Mouse (Mus musculus): ENCODE results near the gene Rbm4. TPM values are rescaled to one million over a fixed set of nuclear protein-coding genes. Genes with fewer than 3 reads are reported as not detected.

Gene Rbm4
- polyA plus RNA-seq, 1 experiment: 34.6 TPM

DNA sequence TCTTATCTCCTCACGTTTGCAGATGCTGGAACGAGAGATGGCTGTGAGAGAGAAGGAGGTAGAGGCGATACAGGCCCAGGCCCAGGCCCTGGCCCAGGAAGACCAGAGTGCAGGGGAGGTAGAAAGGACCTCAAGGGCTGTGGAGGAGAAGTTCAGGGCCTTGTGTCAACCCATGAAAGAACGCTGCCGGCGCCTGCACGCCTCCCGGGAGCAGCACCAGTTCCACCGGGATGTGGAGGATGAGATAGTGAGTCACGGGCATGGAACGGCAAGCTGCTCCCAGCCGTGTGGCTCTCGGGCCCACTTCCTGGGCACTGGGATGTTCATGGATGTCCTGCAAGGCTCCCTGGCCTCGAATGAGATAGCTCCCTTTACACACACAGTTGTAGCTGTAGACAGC, 49.7 kb downstream of the Rbm4 start:
- Histone ChIP-seq H3K27me3 (ENCODE audit: control insufficient read depth, insufficient read depth, low read length) (no peaks in the 10 kb centered on the region), H3K27ac (ENCODE audit: insufficient read depth, low read length) (no peak overlapping the region), H3K36me3 (ENCODE audit: control insufficient read depth, insufficient read depth, low read length) (no peaks in the 10 kb centered on the region), H3K4me3 (ENCODE audit: extremely low read depth, insufficient read depth, insufficient read length) (no peak overlapping the region), H3K4me1 (ENCODE audit: control insufficient read depth, insufficient read depth, insufficient read length) (no peaks in the 10 kb centered on the region)
- TF ChIP-seq CTCF (IDR thresholded peaks at IDR 0.05; ENCODE audit: extremely low read depth, insufficient read depth, insufficient read length, insufficient replicate concordance) (no peak), POLR2A (IDR thresholded peaks at IDR 0.05; ENCODE audit: low read depth, low read length) (no peak)
- WGBS: 81% methylated on average over 14 of the region's 14 CpGs
- DNase-seq (ENCODE audit: low read depth in 1 of 2, low spot score in 2 of 2): no peak

DNA sequence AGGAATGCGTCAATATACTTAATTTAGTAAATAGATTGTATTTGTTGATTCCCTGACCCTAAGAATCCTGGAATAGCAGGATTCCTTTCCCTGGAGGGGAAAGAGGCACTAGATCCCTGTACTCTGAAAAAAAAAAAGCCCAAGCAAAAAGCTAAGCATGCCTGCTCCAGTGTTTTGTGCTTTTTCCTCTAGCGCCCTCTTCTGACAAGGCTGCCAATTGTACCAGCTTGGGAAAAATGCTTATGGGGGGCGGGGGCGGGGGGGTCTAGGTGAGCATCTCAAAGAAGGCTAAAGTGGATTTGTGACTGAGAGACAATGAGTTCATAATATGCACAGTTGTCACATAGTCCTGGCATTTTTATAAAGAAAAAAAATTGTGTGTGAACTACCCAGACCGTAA, 50.2 kb downstream of the Rbm4 start:
- WGBS: 41% methylated on average over 5 of the region's 5 CpGs
- TF ChIP-seq CTCF (IDR thresholded peaks at IDR 0.05; ENCODE audit: extremely low read depth, insufficient read depth, insufficient read length, insufficient replicate concordance) (no peak), POLR2A (IDR thresholded peaks at IDR 0.05; ENCODE audit: low read depth, low read length) (no peak)
- no peaks in the 10 kb centered on the region for H3K4me1 ChIP-seq (ENCODE audit: control insufficient read depth, insufficient read depth, insufficient read length)
- H3K27ac ChIP-seq (ENCODE audit: insufficient read depth, low read length): no peak overlapping the region
- no peak overlapping the region for H3K4me3 ChIP-seq (ENCODE audit: extremely low read depth, insufficient read depth, insufficient read length)
- no peak for DNase-seq (ENCODE audit: low read depth in 1 of 2, low spot score in 2 of 2)
- no peaks in the 10 kb centered on the region for H3K36me3 ChIP-seq (ENCODE audit: control insufficient read depth, insufficient read depth, low read length)
- no peaks in the 10 kb centered on the region for H3K27me3 ChIP-seq (ENCODE audit: control insufficient read depth, insufficient read depth, low read length)

DNA sequence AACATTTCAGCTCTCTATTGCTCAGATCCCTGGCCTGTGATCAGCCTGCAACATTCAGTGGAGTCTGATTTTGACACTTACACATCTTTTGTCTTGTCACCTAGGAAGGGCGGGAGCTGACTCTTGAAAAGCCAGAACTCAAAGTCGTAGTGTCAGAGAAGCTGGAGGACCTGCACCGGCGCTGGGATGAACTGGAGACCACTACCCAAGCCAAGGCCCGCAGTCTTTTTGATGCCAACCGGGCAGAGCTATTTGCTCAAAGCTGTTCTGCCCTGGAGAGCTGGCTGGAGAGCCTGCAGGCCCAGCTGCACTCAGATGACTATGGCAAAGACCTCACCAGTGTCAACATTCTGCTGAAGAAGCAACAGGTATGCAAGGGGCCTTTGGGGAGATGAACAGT, 51.5 kb downstream of the Rbm4 start:
- no peak for DNase-seq (ENCODE audit: low read depth in 1 of 2, low spot score in 2 of 2)
- no peaks in the 10 kb centered on the region for H3K36me3 ChIP-seq (ENCODE audit: control insufficient read depth, insufficient read depth, low read length)
- 89% methylated on average over 6 of the region's 6 CpGs for WGBS
- no peak overlapping the region for H3K27ac ChIP-seq (ENCODE audit: insufficient read depth, low read length)
- H3K27me3 ChIP-seq (ENCODE audit: control insufficient read depth, insufficient read depth, low read length): no peaks in the 10 kb centered on the region
- H3K4me1 ChIP-seq (ENCODE audit: control insufficient read depth, insufficient read depth, insufficient read length): no peaks in the 10 kb centered on the region
- no peak overlapping the region for H3K4me3 ChIP-seq (ENCODE audit: extremely low read depth, insufficient read depth, insufficient read length)
- TF ChIP-seq POLR2A (IDR thresholded peaks at IDR 0.05; ENCODE audit: low read depth, low read length): no peak
- TF ChIP-seq CTCF (IDR thresholded peaks at IDR 0.05; ENCODE audit: extremely low read depth, insufficient read depth, insufficient read length, insufficient replicate concordance): no peak

DNA sequence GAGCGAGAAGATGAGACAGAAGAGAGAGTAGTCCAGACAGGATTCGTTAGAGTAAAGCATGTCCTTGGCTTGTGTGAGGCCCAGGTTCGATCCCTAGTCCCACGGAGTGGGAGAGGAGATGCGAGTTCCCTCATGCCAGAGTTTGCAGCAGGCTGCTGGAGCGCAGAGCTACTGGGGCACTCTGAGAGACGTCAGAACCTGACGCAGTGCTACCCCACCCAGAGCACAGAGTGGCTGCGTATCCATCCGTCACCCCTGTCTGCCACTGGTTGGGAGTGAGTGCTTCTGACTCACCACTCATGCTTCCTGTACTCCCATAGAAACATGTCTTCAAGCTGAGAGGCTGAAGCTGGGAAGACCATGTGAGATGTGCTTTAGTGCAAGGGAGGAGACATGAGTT, 52.2 kb downstream of the Rbm4 start:
- Histone ChIP-seq H3K27ac (ENCODE audit: insufficient read depth, low read length) (no peak overlapping the region), H3K4me1 (ENCODE audit: control insufficient read depth, insufficient read depth, insufficient read length) (no peaks in the 10 kb centered on the region), H3K4me3 (ENCODE audit: extremely low read depth, insufficient read depth, insufficient read length) (no peak overlapping the region), H3K36me3 (ENCODE audit: control insufficient read depth, insufficient read depth, low read length) (no peaks in the 10 kb centered on the region), H3K27me3 (ENCODE audit: control insufficient read depth, insufficient read depth, low read length) (no peaks in the 10 kb centered on the region)
- no peak for TF ChIP-seq CTCF (IDR thresholded peaks at IDR 0.05; ENCODE audit: extremely low read depth, insufficient read depth, insufficient read length, insufficient replicate concordance)
- no peak for TF ChIP-seq POLR2A (IDR thresholded peaks at IDR 0.05; ENCODE audit: low read depth, low read length)
- WGBS: 88% methylated on average over 10 of the region's 10 CpGs
- no peak for DNase-seq (ENCODE audit: low read depth in 1 of 2, low spot score in 2 of 2)

DNA sequence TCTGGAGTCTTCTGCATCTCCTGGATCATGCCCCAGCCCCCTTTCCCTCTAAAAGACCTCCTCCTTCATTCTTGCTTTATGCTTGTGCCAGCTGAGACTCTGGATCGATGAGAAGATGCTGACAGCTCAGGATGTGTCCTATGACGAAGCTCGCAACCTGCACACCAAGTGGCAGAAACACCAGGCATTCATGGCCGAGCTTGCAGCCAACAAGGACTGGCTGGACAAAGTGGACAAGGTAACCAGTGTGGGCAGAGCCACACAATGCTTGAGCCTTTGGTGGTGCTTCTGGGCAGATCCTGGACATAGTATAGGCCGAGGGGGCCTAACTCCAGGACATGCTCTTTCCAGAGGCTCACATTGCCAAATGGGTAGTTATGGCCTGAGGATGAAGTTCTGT, 53.9 kb downstream of the Rbm4 start:
- TF ChIP-seq POLR2A (IDR thresholded peaks at IDR 0.05; ENCODE audit: low read depth, low read length) (no peak), CTCF (IDR thresholded peaks at IDR 0.05; ENCODE audit: extremely low read depth, insufficient read depth, insufficient read length, insufficient replicate concordance) (no peak)
- no peak overlapping the region for H3K27ac ChIP-seq (ENCODE audit: insufficient read depth, low read length)
- no peaks in the 10 kb centered on the region for H3K36me3 ChIP-seq (ENCODE audit: control insufficient read depth, insufficient read depth, low read length)
- no peaks in the 10 kb centered on the region for H3K27me3 ChIP-seq (ENCODE audit: control insufficient read depth, insufficient read depth, low read length)
- 90% methylated on average over 5 of the region's 5 CpGs for WGBS
- H3K4me3 ChIP-seq (ENCODE audit: extremely low read depth, insufficient read depth, insufficient read length): no peak overlapping the region
- DNase-seq (ENCODE audit: low read depth in 1 of 2, low spot score in 2 of 2): no peak
- H3K4me1 ChIP-seq (ENCODE audit: control insufficient read depth, insufficient read depth, insufficient read length): no peaks in the 10 kb centered on the region

DNA sequence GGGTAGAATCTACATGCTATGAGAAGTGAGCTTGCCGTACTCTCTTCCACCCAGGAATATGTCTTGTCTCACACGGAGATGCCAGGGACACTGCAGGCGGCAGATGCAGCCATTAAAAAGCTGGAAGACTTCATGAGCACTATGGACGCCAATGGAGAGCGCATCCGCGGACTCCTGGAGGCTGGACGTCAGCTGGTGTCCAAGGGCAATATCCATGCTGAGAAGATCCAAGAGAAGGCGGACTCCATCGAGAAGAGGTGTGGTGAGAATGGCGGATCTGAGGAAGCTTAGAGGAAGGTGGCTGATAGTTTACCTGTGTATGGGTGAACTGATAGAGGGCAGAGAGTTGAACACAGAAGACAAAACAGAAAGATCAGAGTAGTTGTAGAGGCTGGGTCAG, 54.6 kb downstream of the Rbm4 start:
- Histone ChIP-seq H3K4me3 (ENCODE audit: extremely low read depth, insufficient read depth, insufficient read length) (no peak overlapping the region), H3K27me3 (ENCODE audit: control insufficient read depth, insufficient read depth, low read length) (no peaks in the 10 kb centered on the region), H3K4me1 (ENCODE audit: control insufficient read depth, insufficient read depth, insufficient read length) (no peaks in the 10 kb centered on the region), H3K27ac (ENCODE audit: insufficient read depth, low read length) (no peak overlapping the region), H3K36me3 (ENCODE audit: control insufficient read depth, insufficient read depth, low read length) (no peaks in the 10 kb centered on the region)
- DNase-seq (ENCODE audit: low read depth in 1 of 2, low spot score in 2 of 2): no peak
- TF ChIP-seq POLR2A (IDR thresholded peaks at IDR 0.05; ENCODE audit: low read depth, low read length): no peak
- no peak for TF ChIP-seq CTCF (IDR thresholded peaks at IDR 0.05; ENCODE audit: extremely low read depth, insufficient read depth, insufficient read length, insufficient replicate concordance)
- WGBS: 97% methylated on average over 11 of the region's 11 CpGs

DNA sequence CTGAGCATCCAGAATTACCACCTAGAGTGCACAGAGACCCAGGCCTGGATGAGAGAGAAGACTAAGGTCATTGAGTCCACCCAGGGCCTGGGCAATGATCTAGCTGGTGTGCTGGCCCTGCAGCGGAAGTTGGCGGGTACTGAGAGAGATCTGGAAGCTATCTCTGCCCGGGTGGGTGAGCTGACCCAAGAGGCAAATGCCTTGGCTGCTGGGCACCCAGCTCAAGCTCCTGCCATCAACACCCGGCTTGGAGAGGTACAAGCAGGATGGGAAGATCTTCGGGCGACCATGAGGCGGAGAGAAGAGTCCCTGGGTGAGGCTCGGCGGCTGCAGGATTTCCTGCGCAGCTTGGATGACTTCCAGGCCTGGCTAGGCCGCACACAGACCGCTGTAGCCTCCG, 55.8 kb downstream of the Rbm4 start:
- H3K27me3 ChIP-seq (ENCODE audit: control insufficient read depth, insufficient read depth, low read length): no peaks in the 10 kb centered on the region
- H3K27ac ChIP-seq (ENCODE audit: insufficient read depth, low read length): no peak overlapping the region
- no peaks in the 10 kb centered on the region for H3K4me1 ChIP-seq (ENCODE audit: control insufficient read depth, insufficient read depth, insufficient read length)
- H3K4me3 ChIP-seq (ENCODE audit: extremely low read depth, insufficient read depth, insufficient read length): no peak overlapping the region
- H3K36me3 ChIP-seq (ENCODE audit: control insufficient read depth, insufficient read depth, low read length): no peaks in the 10 kb centered on the region
- no peak for DNase-seq (ENCODE audit: low read depth in 1 of 2, low spot score in 2 of 2)
- 72% methylated on average over 13 of the region's 13 CpGs for WGBS
- no peak for TF ChIP-seq POLR2A (IDR thresholded peaks at IDR 0.05; ENCODE audit: low read depth, low read length)
- no peak for TF ChIP-seq CTCF (IDR thresholded peaks at IDR 0.05; ENCODE audit: extremely low read depth, insufficient read depth, insufficient read length, insufficient replicate concordance)

Other genes starting within 250 kb of the Rbm4 start
- gene Lrfn4, start 178.2 kb downstream of the Rbm4 start, polyA plus RNA-seq (2012; rRNA removed): 3.0 and 4.0 TPM in 2 replicates
- 59.7 and 83.0 TPM in 2 replicates for gene Rce1, start 168.3 kb downstream of the Rbm4 start, polyA plus RNA-seq (2012; rRNA removed)
- gene Gm960, start 95.2 kb downstream of the Rbm4 start, polyA plus RNA-seq (2012; rRNA removed): 0.42 TPM in 1 of 2 replicates, not detected in the other
- gene Sptbn2, start 82.7 kb downstream of the Rbm4 start, polyA plus RNA-seq (2012; rRNA removed): 0.16 and 0.20 TPM in 2 replicates
- 7.4 and 8.3 TPM in 2 replicates for gene Rbm4b, start 37.4 kb downstream of the Rbm4 start, polyA plus RNA-seq (2012; rRNA removed)
- gene Gm21992, start 17.7 kb upstream of the Rbm4 start, polyA plus RNA-seq (2012; rRNA removed): 12.0 and 15.0 TPM in 2 replicates
- 50.0 and 69.3 TPM in 2 replicates for gene Rbm14, start 17.7 kb upstream of the Rbm4 start, polyA plus RNA-seq (2012; rRNA removed)
- gene Ccs, start 45.4 kb upstream of the Rbm4 start, polyA plus RNA-seq (2012; rRNA removed): 19.3 and 20.8 TPM in 2 replicates
- 0.02 TPM in 2 replicates for gene Ccdc87, start 45.5 kb upstream of the Rbm4 start, polyA plus RNA-seq (2012; rRNA removed)
- 31.3 and 35.0 TPM in 2 replicates for gene Ctsf, start 61.2 kb upstream of the Rbm4 start, polyA plus RNA-seq (2012; rRNA removed)
- 0.06 and 0.32 TPM in 2 replicates for gene Actn3, start 84.0 kb upstream of the Rbm4 start, polyA plus RNA-seq (2012; rRNA removed)
- gene Zdhhc24, start 84.8 kb upstream of the Rbm4 start, polyA plus RNA-seq (2012; rRNA removed): 25.0 and 35.6 TPM in 2 replicates
- 1.3 and 2.6 TPM in 2 replicates for gene Bbs1, start 112.7 kb upstream of the Rbm4 start, polyA plus RNA-seq (2012; rRNA removed)
- gene Dpp3, start 134.4 kb upstream of the Rbm4 start, polyA plus RNA-seq (2012; rRNA removed): 79.5 and 98.8 TPM in 2 replicates
- gene Peli3, start 149.2 kb upstream of the Rbm4 start, polyA plus RNA-seq (2012; rRNA removed): 1.0 and 1.5 TPM in 2 replicates
- gene Mrpl11, start 168.2 kb upstream of the Rbm4 start, polyA plus RNA-seq (2012; rRNA removed): 14.1 and 14.5 TPM in 2 replicates
- 0.72 and 1.1 TPM in 2 replicates for gene Npas4, start 196.4 kb upstream of the Rbm4 start, polyA plus RNA-seq (2012; rRNA removed)
- gene Slc29a2, start 230.0 kb upstream of the Rbm4 start, polyA plus RNA-seq (2012; rRNA removed): 6.8 and 8.8 TPM in 2 replicates
- 9.7 and 12.0 TPM in 2 replicates for gene B4gat1, start 244.9 kb upstream of the Rbm4 start, polyA plus RNA-seq (2012; rRNA removed)
- 0.36 and 0.79 TPM in 2 replicates for gene AC124502.3, start 245.0 kb upstream of the Rbm4 start, polyA plus RNA-seq (2012; rRNA removed)
- 35.8 and 44.7 TPM in 2 replicates for gene Brms1, start 247.5 kb upstream of the Rbm4 start, polyA plus RNA-seq (2012; rRNA removed)